Mouse (Mus musculus) neural tube, embryonic 10.5 days (tissue): ENCODE results near the gene Zfp42.
"Not testable (repeated sequence)": the region's sequence is repeated elsewhere in the genome, so short reads cannot be mapped to it uniquely, and the experiment has no call there.

Source experiments
- DNase-seq: peaks from one replicate; pipeline ENCODE4 v3.0.0-alpha.2; 2017; ENCODE audit warnings: low spot score; ENCODE audit errors: extremely low spot score

The Zfp42 gene

DNA sequence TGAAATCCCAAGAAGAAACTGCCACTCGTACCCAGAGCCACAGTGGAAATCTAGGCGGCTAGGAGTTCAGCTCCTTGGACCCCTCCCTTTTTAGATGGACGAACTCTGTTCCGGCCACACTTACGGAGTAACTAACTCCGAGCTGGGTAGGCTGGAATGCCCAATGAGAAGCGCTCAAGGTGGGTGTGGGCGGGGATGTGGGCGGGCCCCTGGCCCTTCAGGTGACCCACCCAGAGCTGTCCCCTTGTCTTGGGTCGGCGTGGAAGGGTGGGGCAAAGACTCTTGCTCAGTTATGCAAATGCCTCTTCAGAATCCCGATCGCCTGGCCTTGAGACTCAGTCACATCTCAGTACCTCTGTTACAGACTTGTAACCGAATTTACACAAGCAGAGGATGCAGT lies at the start of gene Zfp42:
Gene Zfp42, minus strand, starts transcription at position 85 of the 400 bp plus-strand sequence.
- no peak for DNase-seq

- no peak for DNase-seq
Measured at GRCm38 (mm10) chr8:43356069-43356770, 49.4 kb upstream of the Zfp42 start.

DNA sequence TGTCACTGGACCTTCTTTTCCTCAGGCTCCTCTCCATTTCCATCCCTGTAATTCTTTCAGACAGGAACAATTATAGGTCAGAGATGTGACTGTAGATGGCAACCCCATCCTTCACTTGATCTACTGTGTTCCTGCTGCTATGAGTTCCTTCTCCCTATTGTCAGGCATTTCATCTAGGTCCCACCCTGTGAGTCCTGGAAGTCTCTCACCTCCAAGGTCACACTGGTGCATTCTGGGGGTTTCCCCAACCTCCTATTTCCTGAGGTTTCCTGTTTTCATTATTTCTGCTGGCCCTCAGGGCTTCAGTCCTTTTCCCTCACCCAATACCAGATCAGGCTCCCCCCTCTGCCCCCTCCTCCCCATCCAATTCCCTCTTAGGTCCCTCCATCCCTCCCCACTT lies 45.5 kb upstream of the Zfp42 start:
- DNase-seq = not testable (repeated sequence)

- DNase-seq = no peak
Measured at GRCm38 (mm10) chr8:43338555-43338954, 31.8 kb upstream of the Zfp42 start.

DNA sequence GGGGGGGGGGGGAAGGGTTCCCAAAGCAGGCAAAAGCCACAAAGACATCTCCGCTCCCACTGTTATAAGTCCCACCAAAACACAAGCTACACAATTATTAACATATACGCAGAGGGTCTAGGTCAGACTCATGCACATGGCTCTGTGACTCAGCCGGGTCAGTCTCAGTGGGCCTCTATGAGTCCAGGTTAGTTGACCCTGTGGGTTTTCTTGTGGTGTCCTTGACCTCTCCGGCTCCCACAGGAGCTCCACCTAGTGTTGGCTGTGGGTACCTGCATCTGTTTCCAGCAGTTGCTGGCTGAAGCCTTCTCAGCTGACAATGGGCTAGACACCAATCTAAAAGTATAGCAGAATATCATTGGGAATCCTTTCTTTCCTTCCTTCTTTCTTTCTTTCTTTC lies 26.7 kb upstream of the Zfp42 start:
- peak; percentile 39 for DNase-seq

DNA sequence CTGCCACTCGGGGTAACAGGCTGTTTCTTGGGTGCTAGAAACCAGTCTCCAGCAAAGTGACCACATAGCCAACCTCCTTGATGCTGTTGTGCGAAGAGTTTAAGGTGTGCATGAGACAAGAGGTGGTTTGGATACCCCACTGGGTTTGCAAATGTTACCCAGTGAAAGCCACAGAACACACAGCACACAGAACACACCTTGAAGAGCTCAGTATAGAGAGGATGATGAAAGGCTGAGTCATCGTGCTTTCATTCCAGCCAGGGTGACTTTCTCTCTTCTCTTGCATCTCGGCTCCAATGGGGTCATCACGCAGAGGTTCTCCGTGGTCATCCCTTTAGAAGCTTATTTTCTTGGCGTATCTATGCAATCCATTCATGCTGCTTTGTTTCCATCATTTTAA lies 24.9 kb upstream of the Zfp42 start:
- DNase-seq = no peak

- no peak for DNase-seq
Measured at GRCm38 (mm10) chr8:43329913-43330705, 23.3 kb upstream of the Zfp42 start.

DNA sequence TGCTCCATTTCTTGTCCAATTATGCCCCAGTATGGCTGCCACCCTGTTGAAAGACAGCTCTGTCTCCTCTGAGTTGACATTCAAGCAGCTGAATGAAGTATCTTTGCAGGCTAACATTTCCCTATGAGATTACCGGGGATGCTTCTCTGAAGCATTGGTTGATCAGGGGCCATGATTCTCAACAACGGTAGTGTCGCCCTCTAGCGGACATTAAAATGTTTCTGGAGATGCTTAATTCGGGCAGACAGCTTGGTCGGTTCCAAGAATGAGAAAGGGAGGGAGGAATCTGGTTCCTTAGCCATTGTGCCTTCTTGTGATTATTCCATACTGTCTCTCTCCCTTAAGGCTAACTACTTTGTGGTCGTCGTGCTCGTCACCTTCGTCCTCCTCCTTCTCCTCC lies 21.9 kb upstream of the Zfp42 start:
- DNase-seq = no peak

DNA sequence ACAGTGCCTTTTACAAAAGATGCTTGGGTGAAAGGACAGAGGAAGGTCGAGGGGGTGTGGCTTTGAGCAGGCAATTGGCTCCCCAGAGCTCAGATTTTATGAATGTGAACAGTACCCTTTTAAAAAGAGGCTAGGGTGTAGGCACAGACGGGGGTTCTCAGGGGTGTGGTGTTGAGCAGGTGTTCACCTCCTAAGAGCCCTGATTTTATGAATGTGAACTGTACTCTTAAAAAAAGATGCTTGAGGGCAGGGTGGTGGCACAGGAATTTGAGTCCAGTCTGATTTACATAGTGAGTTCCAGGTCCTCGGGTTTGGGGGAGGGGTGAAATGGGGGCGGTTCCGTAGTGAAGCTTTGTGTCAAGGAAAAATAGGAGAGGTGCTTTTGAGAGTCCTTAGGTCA lies 14.0 kb upstream of the Zfp42 start:
- DNase-seq = no peak

DNA sequence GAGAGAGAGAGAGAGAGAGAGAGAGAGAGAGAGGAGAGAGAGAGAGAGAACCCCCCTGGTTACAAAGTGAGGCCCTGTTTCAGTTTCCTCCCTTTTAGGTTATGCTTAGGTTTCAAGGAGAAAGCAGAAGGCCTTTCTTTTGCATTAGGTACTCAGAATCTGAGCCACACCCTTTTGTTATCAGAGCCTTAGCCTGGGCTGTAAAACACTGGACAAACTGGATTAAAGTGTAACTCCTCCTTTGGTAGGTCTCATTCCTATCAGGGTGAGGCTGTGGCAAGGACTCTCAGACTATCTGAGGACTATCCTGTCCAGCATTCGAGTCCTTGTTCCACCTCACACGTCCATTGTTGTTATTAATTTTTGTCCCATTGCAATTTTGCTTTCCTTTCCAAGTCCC lies 1.4 kb upstream of the Zfp42 start:
- no peak for DNase-seq

GRCm38 (mm10) chr8:43305676-43306075 lies 1.1 kb downstream of the Zfp42 start:
- no peak for DNase-seq

GRCm38 (mm10) chr8:43299796-43300195 lies 7.0 kb downstream of the Zfp42 start:
- no peak for DNase-seq

DNA sequence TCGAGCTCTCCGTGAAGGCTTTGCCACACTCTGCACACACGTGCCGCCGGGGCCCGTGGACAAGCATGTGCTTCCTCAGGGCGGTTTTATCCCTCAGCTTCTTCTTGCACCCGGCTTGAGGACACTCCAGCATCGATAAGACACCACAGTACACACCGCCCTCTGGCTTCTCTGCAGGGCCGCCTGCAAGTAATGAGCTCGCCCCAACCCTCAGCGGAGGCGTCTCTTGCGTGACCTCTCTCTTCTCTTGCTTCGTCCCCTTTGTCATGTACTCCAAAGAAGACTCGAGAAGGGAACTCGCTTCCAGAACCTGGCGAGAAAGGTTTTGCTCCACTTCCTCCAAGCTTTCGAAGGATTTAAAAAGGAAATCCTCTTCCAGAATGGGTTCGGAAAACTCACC lies 11.0 kb downstream of the Zfp42 start:
- no peak for DNase-seq

DNA sequence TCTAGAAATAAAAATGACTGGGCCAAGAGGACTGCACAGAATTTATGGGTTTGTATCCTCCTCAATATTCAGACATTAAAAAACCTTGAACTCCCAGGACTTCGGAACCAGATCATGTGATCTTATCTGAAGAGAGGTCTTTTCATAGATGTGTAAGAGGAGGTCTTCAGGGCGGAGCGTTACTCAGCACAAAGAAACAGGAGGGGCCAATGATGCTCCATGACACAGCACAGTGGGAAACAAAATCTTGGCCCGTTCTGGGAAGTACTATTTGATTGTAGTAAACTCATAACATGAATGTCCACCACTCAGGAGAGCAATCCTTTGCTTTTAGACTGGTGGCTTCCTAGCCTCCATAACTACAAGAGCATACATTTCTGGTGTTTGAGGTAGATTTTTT lies 12.6 kb downstream of the Zfp42 start:
- DNase-seq = no peak

GRCm38 (mm10) chr8:43290424-43291111 lies 16.2 kb downstream of the Zfp42 start:
- DNase-seq = no peak

DNA sequence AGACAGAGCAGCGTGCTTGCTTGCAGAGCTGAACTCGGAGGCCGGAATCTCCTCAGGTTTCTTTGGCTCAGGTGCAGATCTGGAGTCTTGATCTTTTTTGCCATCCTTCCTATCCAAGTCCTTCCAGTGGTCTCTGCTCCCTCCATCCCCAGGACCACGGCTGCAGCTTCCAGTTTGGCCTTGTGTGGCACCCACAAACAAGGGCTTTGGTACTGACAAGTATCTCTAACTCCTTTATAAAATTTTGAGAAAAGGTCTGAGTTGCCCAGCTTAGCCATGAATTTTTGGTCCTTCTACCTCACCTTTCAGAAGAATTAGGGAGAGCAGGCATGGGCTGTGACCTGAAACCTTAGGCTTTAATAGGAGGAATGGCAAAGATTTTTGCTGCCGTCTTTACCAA lies 17.0 kb downstream of the Zfp42 start:
- DNase-seq = no peak

DNA sequence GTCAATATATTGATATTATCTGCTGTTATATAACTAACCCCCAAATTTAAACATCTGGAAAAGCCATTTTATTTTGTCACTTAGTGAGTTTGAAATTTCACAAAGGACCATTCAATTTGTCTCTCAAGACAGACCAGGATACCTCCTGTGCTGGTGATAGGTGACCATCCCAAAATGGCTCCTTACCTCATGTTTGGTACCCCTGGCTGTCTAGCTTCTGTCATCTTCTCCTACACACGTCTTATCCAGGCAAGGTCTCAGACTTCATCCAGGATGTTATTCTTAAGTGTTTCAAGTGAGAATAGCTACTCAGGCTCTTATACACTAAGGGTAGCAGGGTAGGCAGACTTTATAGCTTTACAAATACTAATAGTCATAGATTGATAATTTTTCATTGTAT lies 17.9 kb downstream of the Zfp42 start:
- DNase-seq = no peak

- no peak for DNase-seq
Measured at GRCm38 (mm10) chr8:43287456-43287855, 19.3 kb downstream of the Zfp42 start.

DNA sequence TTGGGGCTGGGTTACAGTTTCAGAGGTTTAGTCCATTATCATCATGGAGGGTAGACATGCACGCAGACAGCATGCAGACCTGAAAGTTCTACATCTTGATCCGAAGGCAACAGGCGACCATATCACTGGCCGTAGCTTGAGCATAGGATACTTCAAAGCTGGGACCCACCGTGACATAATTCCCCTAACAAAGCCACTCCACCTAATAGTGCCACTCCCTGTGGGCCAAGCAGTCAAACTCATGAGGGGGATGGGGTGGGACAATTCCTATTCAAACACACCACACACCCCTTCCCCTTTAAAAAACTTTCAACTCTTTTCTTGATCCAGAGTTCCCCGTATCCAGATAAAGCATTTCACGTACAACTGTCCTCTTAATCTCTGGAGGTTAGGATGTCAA lies 23.5 kb downstream of the Zfp42 start:
- no peak for DNase-seq

GRCm38 (mm10) chr8:43278397-43278796 lies 28.4 kb downstream of the Zfp42 start:
- no peak for DNase-seq

- no peak for DNase-seq
Measured at GRCm38 (mm10) chr8:43260961-43261360, 45.8 kb downstream of the Zfp42 start.

DNA sequence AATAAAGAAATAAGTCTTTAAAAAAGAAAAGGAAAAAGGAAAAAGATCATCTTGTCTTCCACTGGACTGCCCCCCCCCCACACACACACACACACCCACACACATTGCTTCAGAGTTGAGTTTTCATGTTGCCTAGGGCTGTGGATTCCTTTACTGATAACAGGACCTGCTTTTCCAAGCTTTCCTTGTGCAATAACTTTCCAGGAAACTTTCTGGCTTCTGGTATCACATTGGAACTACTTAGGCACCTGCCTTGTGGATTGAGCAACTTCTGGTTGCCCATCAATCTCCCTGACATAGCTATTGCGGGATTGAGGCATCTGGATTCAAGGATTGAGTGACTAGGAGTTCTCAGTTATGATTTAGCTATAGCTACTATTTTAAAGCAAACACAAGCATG lies 48.9 kb downstream of the Zfp42 start:
- no peak for DNase-seq
